Mouse (Mus musculus) forebrain, embryonic 15.5 days (tissue): ENCODE measurements around the gene Nup214. TPM values are rescaled to one million over a fixed set of nuclear protein-coding genes. Genes with fewer than 3 reads are reported as not detected.

Experiments used
- ATAC-seq: fragments of 200-750 bp; cut with Nextera tagmentation; replicated peaks from 2 replicates; pipeline ENCODE4 v1.8.0; 2017; ENCODE audit warnings: mild to moderate bottlenecking, moderate TSS enrichment, moderate library complexity
- H3K27ac ChIP-seq: fragments of 300-500 bp; sonication (generic); replicated peaks from 2 replicates; pipeline ENCODE4 v1.5.1; 2015; ENCODE audit warnings: mild to moderate bottlenecking, inconsistent platforms
- H3K27me3 ChIP-seq: fragments of 300-500 bp; sonication (generic); 2 replicates; pipeline ENCODE4 v1.6.1; 2015; ENCODE audit warnings: inconsistent platforms
- H3K36me3 ChIP-seq: fragments of 300-500 bp; sonication (generic); 2 replicates; pipeline ENCODE4 v1.6.1; 2015; ENCODE audit warnings: mild to moderate bottlenecking, inconsistent platforms
- H3K4me1 ChIP-seq: fragments of 300-500 bp; sonication (generic); 2 replicates; pipeline ENCODE4 v1.6.1; 2015; ENCODE audit warnings: inconsistent platforms
- H3K4me2 ChIP-seq: fragments of 300-500 bp; sonication (generic); replicated peaks from 2 replicates; pipeline ENCODE4 v1.6.1; 2015; ENCODE audit warnings: mild to moderate bottlenecking, inconsistent platforms
- H3K4me3 ChIP-seq: fragments of 300-500 bp; sonication (generic); 2 replicates; pipeline ENCODE4 v1.5.1; 2015; ENCODE audit warnings: mild to moderate bottlenecking, inconsistent platforms
- H3K9ac ChIP-seq: fragments of 300-500 bp; sonication (generic); replicated peaks from 2 replicates; pipeline ENCODE4 v1.6.1; 2015; ENCODE audit warnings: mild to moderate bottlenecking, inconsistent platforms
- H3K9me3 ChIP-seq: fragments of 300-500 bp; sonication (generic); 2 replicates; pipeline ENCODE4 v1.6.1; 2016; ENCODE audit warnings: inconsistent platforms
- WGBS: fragments of 180-500 bp; shearing (Covaris S2); methylation state at CpG from one replicate; pipeline ENCODE4 v1.1.7; 2015; ENCODE audit warnings: mixed read lengths; 5-methylcytosine and 5-hydroxymethylcytosine counted together
- microRNA-seq: library from miRNA; unstranded; fragments of <30 nt; microRNA quantifications from one replicate; pipeline ENCODE4, GENCODE M21; 2016
- polyA plus RNA-seq: library from polyadenylated mRNA; unstranded; fragments of >200 nt; fragmentation: Nextera tagmentation; extraction: Ambion mirVana; gene quantifications from 2 replicates; pipeline ENCODE4 v1.2.1, GENCODE M21; 2015

Nup214 gene
- polyA plus RNA-seq, 1 experiment from 2014 or later: 72.9 TPM

GRCm38 (mm10) chr2:32094001-32094707, 119.9 kb downstream of the Nup214 start:
- H3K4me3 ChIP-seq: no peak overlapping the region
- no peak for ATAC-seq
- no peaks in the 10 kb centered on the region for H3K9me3 ChIP-seq
- no peak overlapping the region for H3K27ac ChIP-seq
- no peak overlapping the region for H3K9ac ChIP-seq
- WGBS: 81% methylated on average over 7 of the region's 7 CpGs
- H3K27me3 ChIP-seq: 0 out of 2 replicates have a peak, but pooled peaks cover 2% of the 10 kb centered on the region
- H3K4me2 ChIP-seq: no peak overlapping the region
- H3K4me1 ChIP-seq: peaks cover 18% of the 10 kb centered on the region
- no peaks in the 10 kb centered on the region for H3K36me3 ChIP-seq

GRCm38 (mm10) chr2:32095351-32096121, 121.3 kb downstream of the Nup214 start, which contains the start of gene Plpp7:
Gene Plpp7 (plus strand): TSS chr2:32095528.
- Histone ChIP-seq H3K27me3 (no peaks in the 10 kb centered on the region), H3K36me3 (no peaks in the 10 kb centered on the region; the same call in 1 of the 2 replicates)
- 48% methylated on average over 22 of the region's 22 CpGs for WGBS

GRCm38 (mm10) chr2:32096122-32096420, 121.8 kb downstream of the Nup214 start:
- WGBS: 86% methylated on average over 10 of the region's 10 CpGs
- Histone ChIP-seq H3K9me3 (no peaks in the 10 kb centered on the region), H3K4me3 (peak overlapping the region; percentile 44), H3K9ac (peak overlapping the region; percentile 58), H3K36me3 (no peaks in the 10 kb centered on the region; the same call in 1 of the 2 replicates), H3K4me1 (peaks cover 18% of the 10 kb centered on the region), H3K27ac (peak overlapping the region; percentile 60; the same call in 1 of the 2 replicates), H3K4me2 (peak overlapping the region; percentile 67), H3K27me3 (no peaks in the 10 kb centered on the region)
- 0 out of 2 replicates have a peak, but pooled peaks have one; percentile 1 for ATAC-seq

More at GRCm38 (mm10) chr2:32095351-32096121, 121.3 kb downstream of the Nup214 start, which contains the start of gene Plpp7:
- H3K9ac ChIP-seq: peak within 1 kb of the TSS; percentile 58
- H3K9me3 ChIP-seq: no peaks in the 10 kb centered on the region
- peak within 1 kb of the TSS; percentile 60 for H3K27ac ChIP-seq
- peak within 1 kb of the TSS; percentile 44 for H3K4me3 ChIP-seq
- peak; percentile 94 for ATAC-seq
- peak within 1 kb of the TSS; percentile 67 for H3K4me2 ChIP-seq
- H3K4me1 ChIP-seq: peaks cover 18% of the 10 kb centered on the region

- Histone ChIP-seq H3K27me3 (no peaks in the 10 kb centered on the region), H3K4me1 (no peaks in the 10 kb centered on the region), H3K36me3 (no peaks in the 10 kb centered on the region; the same call in 1 of the 2 replicates), H3K4me2 (no peak overlapping the region), H3K27ac (no peak overlapping the region), H3K4me3 (no peak overlapping the region), H3K9me3 (no peaks in the 10 kb centered on the region), H3K9ac (no peak overlapping the region)
- WGBS: 60% methylated on average over 5 of the region's 5 CpGs
- no peak for ATAC-seq
Observed at GRCm38 (mm10) chr2:32102944-32103343, 128.7 kb downstream of the Nup214 start.

GRCm38 (mm10) chr2:32103557-32103956, 129.3 kb downstream of the Nup214 start:
- H3K4me2 ChIP-seq: no peak overlapping the region
- no peaks in the 10 kb centered on the region for H3K4me1 ChIP-seq
- no peaks in the 10 kb centered on the region for H3K27me3 ChIP-seq
- H3K9ac ChIP-seq: no peak overlapping the region
- no peaks in the 10 kb centered on the region; the same call in 1 of the 2 replicates for H3K36me3 ChIP-seq
- no peak for ATAC-seq
- H3K4me3 ChIP-seq: no peak overlapping the region
- no peak overlapping the region for H3K27ac ChIP-seq
- WGBS: 75% methylated on average over 7 of the region's 7 CpGs
- no peaks in the 10 kb centered on the region for H3K9me3 ChIP-seq

Small RNA genes lying within 50 kb of the gene (microRNA-seq; reads per million reads assigned to microRNA genes)
- gene Mir7674: not detected

Other genes with a start within 250 kb of the Nup214 start
- gene Qrfp, start 163.9 kb upstream of the Nup214 start, polyA plus RNA-seq: 0.08 and 0.20 TPM in 2 replicates
- 3.2 TPM in 2 replicates for gene Fibcd1, start 128.4 kb upstream of the Nup214 start, polyA plus RNA-seq
- 2.9 TPM in 2 replicates for gene Lamc3, start 87.1 kb upstream of the Nup214 start, polyA plus RNA-seq
- 46.8 and 52.2 TPM in 2 replicates for gene Aif1l, start 24.3 kb upstream of the Nup214 start, polyA plus RNA-seq
- gene Fam78a, start 110.4 kb downstream of the Nup214 start, polyA plus RNA-seq: 0.46 and 0.54 TPM in 2 replicates
- 16.4 and 17.0 TPM in 2 replicates for gene Plpp7, start 121.1 kb downstream of the Nup214 start, polyA plus RNA-seq
- 76.2 and 88.8 TPM in 2 replicates for gene Prrc2b, start 176.6 kb downstream of the Nup214 start, polyA plus RNA-seq